Mouse (Mus musculus) WW6 (cell line): ENCODE data around the gene Gtf2i.

Experiments
- DNase-seq: peaks from one replicate; pipeline ENCODE4 v3.0.0-alpha.2; 2013; ENCODE audit warnings: low read depth, low spot score

Gtf2i gene

GRCm38 (mm10) chr5:134243661-134244436 is 70.7 kb downstream of the Gtf2i start:
- DNase-seq: no peak

- no peak for DNase-seq
These were observed 72.7 kb downstream of the Gtf2i start for GRCm38 (mm10) chr5:134241831-134242230.

- no peak for DNase-seq
These were observed 76.4 kb downstream of the Gtf2i start for GRCm38 (mm10) chr5:134237936-134238760.

- DNase-seq: no peak
These were observed 77.1 kb downstream of the Gtf2i start for GRCm38 (mm10) chr5:134237508-134237907.

DNA sequence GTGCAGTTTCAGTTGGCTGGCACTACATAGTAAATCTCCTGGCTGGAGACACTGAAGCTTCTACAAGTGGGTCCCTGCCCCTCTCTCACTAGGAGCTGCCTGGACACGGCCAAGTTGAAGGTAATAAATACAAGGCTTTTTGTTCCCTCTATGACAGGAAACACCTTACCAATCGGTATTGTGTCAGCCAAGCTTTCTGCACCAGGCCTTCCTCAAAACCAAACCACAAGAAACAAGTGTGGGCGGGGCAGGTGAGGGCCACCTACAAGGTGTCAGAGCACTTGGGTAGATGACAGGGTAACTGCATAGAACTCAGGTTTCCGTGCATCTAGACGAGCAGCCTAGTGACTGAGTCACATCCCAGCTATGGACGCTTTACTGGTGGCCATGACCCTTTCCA is 77.8 kb downstream of the Gtf2i start:
- DNase-seq: no peak

GRCm38 (mm10) chr5:134236241-134236640 is 78.3 kb downstream of the Gtf2i start:
- no peak for DNase-seq

DNA sequence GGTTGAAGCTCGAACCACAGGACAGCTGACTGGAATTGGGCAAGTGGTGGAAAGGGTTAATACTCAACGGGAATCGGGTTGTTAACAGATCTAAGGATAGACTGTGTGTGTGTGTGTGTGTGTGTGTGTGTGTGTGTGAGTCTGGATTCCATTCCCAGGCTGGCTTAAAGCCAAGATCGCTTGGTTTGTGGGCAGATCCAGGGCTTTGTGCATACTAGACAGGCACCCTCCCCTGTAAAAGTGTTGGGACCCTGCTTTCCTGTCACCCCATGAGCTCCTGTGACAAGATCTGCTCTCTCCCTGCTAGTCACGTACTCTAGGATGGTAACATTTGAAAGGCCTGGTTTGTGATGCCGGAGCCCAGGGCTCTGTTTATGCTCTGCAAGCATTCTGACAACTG is 79.4 kb downstream of the Gtf2i start:
- DNase-seq: no peak

DNA sequence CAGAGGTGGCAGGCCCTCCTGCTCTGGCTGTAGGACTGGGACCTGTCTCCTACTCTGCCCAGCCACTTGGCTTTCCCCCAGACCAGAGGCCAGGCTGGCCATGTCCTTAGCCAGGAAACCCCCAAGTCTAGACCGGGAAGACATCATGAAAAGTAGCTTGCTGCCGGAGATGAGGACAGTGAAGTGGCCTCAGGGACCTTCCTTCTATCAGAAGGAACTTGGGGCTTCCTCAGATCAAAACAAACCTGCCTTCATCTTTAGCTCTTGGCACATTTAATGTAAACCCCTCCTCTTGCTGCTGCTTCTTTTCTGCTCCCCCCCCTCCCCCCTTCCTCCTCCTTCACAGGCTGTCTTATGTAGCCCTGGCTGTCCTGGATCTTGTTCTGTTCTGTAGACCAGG is 80.4 kb downstream of the Gtf2i start:
- DNase-seq: no peak

DNA sequence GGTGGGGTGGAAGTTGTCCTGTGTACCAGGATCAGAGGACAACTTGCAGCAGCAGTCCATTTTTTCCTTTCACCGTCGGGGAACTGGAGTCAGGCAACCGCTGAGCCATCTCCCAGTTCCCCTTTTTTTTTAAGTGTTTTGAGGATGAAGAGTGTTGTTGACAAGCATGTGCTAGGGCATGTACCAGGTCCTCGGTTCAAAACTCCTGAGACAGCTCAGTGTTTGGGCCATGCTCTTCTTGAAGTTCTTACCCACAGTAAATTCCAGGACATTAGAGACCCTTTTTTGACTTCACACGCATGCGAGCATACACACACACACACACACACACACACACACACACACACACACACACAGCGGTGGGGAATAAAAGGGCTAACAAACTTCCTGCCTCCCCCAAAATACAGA is 81.3 kb downstream of the Gtf2i start:
- no peak for DNase-seq

- DNase-seq: no peak
These were observed 82.0 kb downstream of the Gtf2i start for GRCm38 (mm10) chr5:134232568-134232967.

DNA sequence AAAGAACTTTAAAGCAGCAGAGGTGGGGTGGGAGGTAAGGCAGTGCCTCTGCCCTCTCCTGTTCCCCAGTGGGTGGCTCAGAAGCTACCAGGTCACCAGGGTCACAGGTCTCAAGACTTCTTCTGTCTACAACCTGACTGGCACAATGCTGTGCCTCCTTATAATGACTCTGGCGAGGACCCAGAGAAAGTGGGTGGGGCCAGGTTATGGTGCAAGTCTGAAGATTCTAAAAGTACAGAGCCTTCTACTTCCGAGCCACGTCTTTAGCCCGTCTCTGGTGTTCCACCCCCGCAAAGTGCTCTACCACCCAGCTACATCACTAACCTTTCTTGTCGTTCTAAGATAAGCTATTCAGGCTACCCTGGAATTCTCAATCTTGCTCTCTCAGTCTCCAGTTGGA is 82.4 kb downstream of the Gtf2i start:
- DNase-seq: no peak

DNA sequence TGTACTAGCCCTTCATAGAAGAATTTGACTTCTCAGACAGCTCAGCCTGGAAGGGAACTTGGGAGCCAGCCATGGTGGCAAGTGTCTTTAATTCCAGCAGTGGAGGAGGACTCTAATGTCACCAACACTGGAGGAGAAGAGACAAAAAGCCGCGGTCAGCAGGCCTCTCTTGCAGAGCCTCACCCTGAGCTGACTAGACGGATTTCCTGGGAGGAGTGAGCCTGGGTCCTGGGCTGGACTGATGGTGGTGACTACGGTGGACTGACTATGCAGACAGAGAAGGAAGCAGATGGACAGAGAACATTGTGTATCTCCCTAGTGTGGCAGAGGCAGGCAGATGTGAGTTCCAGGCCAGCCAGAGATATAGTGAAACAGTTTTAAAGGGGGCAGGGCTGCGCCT is 83.2 kb downstream of the Gtf2i start:
- no peak for DNase-seq

DNA sequence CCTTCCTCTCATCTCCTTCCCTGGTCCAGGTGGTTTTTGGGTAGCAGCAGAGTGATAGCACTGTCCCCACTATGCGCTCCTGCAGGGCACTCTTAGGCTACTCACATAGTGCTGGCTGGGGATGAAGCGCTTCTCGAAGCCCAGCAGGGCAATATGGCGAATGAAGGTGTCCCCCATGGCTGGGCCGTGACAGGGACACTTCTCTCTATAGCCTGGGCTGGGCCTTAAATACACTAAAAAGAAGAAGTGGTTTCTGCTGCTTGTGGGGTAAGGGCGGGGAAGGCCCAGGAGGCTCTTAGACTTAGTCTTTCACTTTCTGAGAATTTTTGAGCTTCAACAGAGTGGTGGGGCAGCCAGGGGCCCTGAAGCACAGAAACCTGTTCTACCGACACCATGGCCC is 85.2 kb downstream of the Gtf2i start, which contains the start of gene Ncf1:
Gene Ncf1 (minus strand): TSS at position 235 of the 400 bp plus-strand sequence.
- no peak for DNase-seq

GRCm38 (mm10) chr5:134228249-134228638 is 86.3 kb downstream of the Gtf2i start:
- no peak for DNase-seq

DNA sequence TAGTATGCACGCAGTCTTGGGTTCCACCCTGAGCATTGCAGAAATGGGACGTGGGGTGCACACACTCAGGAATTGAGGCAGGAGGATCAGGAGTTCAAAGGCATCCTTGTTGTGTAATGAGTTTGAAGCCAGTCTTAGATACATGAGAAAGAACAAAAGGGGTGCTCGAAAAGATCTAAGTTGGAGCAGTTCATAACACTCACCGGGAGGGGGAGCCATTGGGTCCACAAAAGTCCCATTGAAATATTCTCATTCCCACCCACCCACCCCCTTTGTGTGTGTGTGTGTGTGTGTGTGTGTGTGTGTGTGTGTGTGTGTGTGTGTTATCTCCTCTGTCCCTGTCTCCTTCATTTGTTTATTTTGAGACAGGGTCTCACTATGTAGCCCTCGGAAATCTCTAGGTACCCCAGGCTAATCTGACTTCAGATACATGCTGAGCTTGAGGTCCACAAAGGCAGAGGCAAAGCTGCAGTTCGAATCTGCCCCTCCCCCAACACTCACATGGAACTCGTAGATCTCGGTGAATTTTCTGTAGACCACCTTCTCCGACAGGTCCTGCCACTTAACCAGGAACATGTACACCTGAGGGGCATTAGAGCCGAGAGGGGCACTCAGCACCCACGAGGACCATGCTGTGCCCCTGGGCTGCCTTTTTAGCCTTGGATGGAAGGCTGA is 86.8 kb downstream of the Gtf2i start:
- DNase-seq: no peak

DNA sequence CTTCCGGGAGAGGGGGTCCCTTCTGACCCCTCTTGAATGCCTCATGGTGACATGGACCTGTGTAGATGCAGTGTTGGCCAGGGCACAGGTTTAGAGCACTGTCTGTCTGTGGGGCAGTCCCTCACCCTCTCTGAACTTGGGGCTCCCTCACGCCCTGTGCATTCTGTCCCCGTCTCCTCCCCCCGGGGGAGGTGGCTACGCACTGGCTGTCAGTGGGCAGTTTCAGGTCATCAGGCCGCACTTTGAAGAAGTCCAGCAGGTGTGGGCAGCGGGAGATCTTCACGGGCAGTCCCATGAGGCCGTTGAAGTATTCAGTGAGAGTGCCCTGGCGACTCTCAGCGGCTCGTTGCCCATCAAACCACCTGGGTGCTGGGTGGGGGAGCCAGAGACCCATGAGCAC is 87.6 kb downstream of the Gtf2i start:
- no peak for DNase-seq

DNA sequence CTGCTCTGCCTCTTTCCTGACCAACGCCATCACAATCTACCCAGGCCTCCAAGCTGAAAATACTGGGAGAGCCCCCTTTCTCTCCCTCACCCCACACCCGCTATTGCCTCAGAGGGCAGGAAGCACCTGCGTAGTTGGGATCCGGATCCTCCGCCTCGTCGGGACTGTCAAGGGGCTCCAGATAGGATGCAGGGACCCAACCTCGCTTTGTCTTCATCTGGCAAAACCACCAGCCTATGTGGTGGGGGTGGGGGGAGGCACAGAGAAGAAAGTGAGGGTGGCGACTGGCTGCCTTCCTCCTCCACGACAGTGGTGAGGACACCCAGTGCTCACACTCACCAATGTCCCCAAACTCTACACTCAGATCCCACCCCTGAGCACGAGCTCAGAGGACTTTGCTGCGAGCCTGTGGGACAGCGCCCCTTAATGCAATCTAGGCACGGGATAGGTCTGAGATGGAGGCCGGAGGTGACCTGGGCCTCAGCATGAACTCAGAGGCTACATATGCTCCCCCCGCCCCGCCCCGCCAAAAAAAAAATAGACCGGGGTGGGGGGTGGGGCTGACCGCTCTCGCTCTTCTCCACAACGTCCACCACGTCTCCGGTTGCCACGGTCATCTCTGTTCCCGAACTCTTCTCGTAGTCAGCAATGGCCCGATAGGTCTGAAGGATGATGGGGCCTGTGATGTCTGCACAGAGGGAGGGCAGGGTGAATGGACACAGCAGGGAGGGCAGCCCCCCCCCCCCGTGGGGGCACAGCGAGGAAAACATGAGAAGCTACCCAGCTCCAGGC is 89.3 kb downstream of the Gtf2i start:
- no peak for DNase-seq

- no peak for DNase-seq
These were observed 92.8 kb downstream of the Gtf2i start for GRCm38 (mm10) chr5:134221708-134222150.

DNA sequence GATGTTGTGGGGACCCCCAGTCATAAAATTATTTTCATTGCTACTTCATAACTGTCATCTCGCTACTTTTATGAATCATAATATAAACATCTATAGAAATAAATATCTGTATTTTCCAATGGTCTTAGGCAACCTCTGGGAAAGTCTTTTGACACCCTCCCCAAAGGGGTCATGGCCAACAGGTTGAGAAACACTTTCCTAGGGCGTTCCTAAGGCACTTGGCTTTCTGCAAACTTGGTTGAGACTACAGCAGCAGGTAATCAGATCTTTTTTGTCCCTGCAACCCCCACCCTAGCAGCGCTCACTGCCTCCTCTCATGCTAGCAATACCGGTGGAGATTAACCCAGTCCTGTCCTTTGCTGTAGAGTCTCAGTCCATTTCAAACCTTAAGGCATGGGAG is 93.3 kb downstream of the Gtf2i start:
- DNase-seq: no peak

DNA sequence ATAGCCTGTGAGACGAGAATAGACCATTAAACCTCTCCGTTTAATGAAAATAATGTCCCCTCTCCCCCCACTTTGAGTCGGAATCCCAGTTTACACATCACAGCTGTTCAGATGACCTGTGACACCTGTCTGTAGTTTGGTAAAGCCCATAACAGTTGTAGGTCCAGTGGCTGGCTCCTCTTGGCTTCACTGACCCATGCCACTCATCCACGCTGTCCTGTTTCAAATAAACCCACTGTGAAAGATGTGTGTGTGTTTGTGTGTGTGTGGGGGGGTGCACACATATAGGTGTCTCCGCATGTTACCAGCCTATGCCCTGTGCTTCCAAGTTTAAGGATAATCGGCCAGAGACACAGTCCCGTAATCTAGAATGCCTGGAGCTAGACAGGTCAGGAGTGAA is 96.7 kb downstream of the Gtf2i start:
- DNase-seq: no peak

DNA sequence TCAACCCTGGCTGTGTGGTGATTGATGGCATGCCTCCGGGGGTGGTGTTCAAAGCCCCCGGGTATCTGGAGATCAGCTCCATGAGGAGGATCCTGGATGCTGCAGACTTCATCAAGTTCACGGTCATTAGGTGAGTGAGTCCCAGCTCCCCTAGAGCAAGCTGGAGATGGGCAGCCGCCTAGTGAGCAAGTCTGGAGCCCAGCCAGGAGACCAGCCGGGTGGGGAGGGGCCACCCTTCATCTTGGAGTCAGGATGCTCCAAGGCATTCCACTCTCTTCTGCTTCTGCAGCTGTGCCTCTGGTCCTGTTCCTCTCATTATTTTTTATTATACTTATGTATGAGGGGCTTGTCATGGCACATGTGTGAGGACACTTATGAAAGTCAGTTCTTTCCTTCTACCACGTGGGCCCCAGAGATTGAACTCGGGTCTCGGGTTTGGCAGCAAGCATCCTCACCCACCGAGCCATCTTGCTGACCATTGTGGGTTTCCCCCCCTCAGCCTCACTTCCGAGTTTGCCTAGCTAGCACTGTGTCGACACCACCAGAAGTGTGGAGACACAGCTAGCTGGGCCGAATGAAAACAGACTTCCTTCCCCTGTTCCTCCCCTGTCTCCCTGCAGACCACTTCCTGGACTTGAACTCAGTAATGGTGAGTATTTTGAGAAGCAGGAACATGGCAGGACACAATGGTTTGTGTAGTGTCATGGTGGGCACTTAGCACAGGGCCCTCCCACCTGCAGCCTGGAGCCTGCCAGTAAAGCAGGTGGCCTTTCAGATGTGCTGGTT is 100.3 kb downstream of the Gtf2i start:
- DNase-seq: no peak
